Mouse (Mus musculus) stomach, postnatal 0 days (tissue): ENCODE results near the gene Slc38a4.

ENCODE experiments used
- CTCF ChIP-seq: IDR thresholded peaks from 2 replicates; pipeline ENCODE4 v1.5.1; 2016; ENCODE audit warnings: antibody characterized with exemption, low read depth, mild to moderate bottlenecking, moderate library complexity
- EP300 ChIP-seq: optimal IDR thresholded peaks from 2 replicates; pipeline ENCODE3; 2016; ENCODE audit warnings: antibody characterized with exemption

- TF ChIP-seq CTCF: no peak
- no peak for TF ChIP-seq EP300
These were observed 5.3 kb downstream of the Slc38a4 start for GRCm38 (mm10) chr15:97050436-97050835.
